Mouse (Mus musculus) embryo, embryonic 11 days (tissue): ENCODE data around the gene Lrba.

Source experiments
- DNase-seq: peaks from one replicate; pipeline ENCODE4 v3.0.0-alpha.2; 2015

Lrba gene

DNA sequence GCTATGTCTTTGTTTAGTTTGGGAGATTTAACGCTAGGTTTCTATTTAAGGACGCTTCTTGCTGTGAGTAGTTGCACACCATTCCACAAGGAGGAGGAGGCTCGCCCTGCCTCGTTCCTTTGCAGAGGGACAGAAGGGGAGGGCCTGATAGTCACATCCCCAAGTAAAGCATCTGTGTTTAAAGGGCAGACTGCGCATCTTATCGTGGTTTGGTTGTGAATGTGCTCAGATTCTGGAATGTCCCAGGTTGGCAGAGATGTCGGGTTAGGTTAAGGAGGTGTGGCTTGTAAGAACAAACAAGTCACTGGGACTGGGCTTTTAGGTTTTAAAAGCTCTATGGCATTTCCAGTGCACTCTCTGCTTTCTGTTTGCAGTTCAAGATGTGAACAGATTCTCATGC lies 464.8 kb downstream of the Lrba start:
- DNase-seq = peak; percentile 36

DNA sequence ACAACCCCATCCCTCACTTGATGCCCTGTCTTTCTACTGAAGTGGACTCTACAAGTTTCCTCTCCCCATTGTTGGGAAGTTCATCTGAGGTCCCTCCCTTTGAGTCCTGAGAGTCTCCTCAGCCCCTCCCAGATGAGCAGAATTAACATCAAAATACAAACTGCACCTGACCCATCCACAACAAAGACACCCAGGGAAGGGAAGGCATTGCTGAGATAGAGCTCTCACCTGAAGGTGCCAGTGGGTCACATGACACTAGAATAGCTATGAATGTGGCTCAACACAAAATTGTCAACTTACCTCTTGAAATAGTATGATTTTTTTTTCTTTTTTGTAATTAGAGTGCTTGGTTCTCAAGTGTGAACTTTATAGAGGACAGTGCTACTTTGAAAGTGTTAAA lies 468.3 kb downstream of the Lrba start:
- no peak for DNase-seq

DNA sequence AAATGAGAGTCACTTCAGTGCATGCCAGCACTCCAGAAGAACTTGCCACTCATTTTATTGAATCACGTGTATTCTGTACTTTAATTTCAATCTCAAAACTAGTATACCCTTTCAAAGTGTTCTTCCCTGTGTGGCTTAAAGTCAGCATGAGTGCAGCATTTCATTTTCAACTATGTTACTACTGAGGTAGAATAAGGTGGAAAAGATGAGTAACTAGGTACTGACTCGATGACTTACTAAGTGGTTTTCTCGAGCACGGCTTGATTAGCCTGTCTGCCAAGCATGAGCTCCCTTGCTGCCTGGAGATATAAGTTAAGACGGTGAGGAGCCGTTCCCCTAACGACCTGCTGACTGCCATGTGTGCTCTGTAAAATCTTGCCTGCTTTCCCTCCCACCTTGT lies 469.1 kb downstream of the Lrba start:
- no peak for DNase-seq

DNA sequence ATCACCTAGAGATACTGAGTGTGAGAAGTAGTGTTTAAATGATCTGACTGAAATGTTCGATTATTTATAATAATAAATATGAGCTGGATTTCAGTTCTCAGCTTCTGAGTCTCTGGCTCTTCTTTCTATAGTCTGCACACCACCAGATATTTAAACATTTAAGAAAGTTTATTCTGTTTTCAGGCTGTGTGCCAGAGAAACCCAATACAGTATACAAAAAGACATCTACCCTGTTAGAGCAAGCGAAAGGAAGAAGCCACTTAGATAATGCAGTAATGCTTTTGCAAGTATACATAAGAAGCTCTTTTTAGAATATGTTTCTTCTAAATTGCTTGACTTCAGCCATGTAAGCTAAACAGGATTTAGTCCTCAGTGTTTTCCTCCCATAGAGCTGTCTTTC lies 474.5 kb downstream of the Lrba start:
- no peak for DNase-seq

DNA sequence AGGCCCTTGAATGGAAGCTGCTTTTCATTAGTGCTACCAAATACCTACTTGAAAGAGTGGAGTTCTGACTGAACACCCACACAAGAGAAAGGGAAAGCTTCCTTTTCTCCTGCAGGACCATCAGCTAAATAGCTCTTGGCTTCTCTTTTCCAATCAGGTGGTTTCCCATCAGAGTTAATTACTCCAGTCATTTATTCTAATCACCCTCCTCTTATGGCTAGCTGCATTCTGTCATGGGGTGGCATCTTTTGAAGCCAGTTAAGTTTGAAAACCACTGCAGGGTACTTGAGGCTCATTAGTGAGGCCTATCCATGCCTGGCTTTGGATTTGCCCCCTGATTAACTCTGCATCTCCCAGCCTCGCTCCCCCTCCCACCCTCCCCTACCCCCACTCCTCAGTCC lies 476.7 kb downstream of the Lrba start:
- peak; percentile 78 for DNase-seq

DNA sequence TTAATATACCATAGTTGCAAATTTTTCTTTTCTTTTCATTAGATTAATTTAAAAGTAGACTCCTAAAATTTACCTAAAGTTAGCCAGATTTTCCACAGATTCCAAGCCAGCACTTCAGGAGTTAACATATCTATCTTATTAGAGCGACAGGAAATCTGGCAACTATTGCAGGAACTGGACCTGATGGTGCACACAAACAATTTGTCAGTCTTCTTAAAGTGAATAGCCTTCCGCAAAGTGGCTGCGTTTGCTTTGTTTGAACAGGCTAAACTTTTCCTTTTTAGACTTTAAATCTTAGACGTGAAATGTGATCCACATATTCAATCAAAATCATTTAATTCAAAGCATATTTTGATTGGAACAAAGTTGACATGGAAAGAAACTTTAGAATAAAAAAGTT lies 485.0 kb downstream of the Lrba start:
- DNase-seq = peak; percentile 51

DNA sequence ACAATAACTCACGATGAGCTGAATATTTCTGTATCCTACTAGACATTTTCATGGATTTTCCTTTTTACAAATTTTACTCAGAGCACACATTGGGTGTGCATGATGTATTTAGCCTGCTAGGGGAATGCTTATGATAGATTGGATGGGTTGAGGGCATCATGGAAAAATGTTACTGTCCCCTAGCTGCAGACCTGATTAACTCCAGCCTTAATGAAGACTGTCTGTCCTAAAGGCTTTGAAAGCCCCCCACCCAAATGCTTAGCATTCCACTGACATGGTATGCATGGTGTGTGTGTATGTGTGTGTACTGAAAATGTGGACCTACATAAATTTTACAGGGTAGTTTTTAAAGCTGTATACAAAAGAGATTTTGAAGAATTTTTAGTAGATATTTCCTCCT lies 487.1 kb downstream of the Lrba start:
- no peak for DNase-seq

DNA sequence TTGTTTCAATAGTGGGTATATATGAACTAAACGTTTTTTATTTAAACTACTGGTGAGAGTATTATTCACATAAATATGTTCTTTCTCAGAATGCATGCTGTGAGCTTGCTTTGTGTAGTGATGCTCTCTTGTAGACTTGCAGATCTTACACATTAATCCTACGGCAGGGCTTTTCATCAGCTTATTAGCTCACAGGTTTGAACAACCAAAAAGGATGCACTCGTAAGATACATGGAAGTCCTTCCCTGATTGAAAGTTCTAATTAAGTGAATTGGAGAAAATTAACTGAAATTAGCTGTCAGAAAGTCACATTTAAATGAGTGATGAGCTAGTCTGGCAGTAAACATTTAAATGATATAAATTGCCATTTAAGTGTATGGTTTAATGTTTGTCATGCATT lies 488.3 kb downstream of the Lrba start:
- DNase-seq = no peak

DNA sequence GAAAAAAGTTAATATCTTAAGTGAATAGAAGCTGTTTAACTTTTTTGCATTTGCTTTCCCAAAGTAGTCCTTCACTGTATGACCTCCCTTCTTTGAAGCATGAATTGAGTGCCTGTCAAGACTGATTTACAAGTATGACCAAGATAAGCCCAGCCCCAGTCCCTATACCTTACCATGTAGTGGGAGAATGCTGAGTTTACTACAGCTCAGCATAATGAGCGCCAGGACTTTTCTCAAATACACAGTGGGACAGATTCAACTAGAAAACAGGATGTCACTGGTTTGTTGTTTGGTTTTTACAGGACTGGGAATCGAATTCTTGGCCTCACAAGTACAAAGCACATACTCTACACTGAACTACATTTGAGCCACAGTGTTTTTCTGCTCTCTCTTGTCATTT lies 490.0 kb downstream of the Lrba start:
- DNase-seq = no peak

DNA sequence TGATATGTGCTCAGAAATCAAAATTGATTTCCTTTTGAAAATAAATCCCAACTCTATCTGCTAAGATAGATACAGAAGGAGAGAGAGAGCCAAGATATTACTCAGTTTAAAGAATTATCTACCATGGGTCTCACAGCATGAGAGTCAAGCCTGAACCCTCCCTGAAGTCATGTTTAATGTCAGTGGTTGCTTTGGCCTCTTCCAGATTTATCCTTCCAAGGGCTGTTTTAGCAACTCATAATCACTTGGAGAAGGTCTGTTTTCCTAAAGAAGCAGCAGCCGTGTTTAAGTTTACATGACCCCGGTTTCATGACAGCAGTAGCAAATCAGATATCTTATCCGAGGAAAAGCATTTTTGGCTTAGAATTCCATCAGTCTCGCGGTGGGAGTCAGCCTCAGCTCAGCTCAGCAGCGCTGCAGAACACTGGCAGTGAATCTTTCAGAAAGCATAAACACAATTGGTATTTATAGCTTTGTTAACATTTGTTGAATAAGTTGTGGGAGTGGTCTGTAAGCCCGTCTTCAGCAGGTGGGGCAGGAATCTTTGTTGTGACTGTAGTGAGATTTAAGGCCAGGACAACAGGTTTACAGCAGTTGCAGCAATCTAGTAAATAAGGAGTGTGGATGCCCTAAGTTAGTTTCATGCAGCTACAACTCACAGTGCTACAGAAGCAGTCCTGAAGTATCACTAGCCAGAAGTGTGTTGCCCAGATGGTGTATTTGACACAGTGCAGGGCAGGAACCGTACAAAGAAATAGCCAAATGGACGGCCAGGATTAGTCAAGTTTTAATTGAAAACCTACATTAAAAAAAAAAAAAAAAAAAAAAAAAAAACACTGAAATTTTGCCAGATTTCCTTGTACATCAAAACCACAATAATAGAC lies 499.2 kb downstream of the Lrba start:
- DNase-seq = peak; percentile 44

DNA sequence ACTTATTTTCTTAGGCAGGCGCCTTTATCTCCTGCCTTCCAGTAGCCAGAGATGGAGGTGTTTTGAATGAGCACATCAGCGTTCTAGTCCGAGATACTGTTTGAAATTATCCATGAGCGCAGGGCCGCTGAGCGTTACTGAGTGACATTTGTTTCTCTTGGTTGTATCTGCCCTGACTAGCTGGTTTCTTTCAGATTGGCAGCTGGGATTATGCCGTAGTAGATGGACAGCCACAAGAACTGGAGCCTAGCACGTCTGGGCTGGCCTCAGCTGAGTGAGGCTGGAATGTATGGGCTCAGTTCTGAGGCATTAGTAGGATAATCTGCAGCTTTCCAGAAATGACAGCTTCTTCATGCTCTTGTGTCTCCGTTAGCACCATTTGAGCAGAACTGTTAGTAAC lies 500.6 kb downstream of the Lrba start:
- no peak for DNase-seq

DNA sequence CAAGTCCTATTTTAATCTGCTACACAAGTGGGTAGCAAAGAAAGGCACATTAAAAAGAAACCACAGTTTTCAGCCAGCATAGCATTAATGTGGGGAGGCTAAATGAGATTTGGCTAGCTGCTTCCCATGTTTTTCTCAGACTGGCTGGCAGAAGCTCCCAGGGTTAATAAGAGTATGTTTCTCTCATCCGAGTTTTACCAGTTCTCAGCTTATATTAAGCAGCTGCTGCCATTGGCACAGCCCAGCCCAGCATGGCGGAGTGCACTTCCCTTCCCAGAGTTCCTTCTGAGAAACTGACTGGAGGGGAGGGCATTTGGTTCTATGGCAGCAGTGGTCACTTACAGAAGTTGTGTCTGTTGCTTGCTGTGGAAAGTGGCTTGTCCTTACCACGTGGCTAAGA lies 514.4 kb downstream of the Lrba start:
- no peak for DNase-seq

DNA sequence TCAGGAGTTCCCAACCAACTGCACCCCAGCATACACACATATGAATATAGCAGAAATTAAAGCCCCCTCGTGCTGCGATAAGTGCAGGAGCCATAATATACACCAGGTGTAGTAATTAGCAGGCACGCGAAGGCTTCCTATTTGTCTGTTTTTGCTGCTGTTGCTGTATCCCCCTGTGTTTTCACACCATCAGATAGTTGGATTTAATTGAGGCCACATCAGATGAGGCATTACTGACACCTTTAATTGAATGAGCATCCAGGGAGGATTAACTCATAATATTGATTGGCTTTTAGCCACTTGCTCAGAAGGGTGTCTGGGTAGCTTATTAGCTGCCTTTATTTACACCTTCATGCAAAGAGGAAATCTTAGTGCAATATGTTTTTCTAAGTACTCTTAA lies 515.3 kb downstream of the Lrba start:
- DNase-seq = no peak

DNA sequence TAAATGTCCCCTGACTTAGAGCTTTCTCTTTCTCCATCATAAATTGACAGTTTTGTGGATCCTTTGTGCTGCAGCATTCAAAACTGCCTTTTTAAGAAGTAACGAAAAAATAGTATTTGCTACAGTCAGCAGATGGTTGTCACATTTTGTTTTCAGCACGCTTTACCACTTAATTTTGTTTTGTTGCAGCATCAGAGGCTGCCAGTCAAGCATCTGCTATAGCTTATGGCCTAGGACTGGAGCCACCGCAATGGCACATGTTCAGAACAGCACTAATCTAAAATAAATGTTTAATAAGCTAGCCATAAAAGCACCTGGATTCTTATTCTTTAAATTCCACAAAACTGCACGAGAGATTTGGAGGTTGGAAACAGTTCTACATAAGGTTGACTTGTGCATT lies 520.9 kb downstream of the Lrba start:
- no peak for DNase-seq

DNA sequence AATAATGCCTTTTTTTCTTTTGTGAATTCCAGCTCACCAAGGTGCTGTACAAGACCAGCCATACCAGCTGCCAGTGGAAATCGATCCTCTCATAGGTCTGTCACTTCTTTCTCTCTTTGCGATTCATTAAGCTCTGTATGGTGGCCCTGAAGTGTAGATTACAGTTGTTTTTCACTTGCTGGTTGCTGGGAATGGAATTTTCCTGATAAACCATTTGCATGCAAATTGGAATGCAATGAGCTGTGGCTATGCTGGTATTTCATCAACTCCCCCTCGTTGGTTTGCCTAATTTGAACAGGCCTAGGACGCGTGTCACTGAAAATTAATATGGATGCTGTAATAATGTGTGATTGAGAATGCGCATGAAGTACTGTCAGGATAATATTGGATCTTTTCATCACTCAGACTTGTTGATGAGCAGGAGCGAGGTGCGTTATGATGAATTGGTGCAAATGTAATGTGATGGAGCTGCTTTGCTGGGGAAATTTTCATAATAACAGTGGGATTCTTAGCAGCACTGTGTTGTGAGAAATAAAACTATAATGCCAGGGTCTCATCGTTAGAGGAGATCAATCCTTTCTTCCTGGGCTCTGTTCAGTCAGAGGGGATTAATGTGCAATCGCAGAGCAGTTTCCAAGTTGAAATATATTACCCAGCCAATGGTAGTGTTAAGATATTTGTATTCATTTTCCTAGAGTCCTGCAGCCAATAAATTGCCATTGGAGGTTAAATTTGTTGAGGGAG lies 521.5 kb downstream of the Lrba start:
- DNase-seq = no peak

DNA sequence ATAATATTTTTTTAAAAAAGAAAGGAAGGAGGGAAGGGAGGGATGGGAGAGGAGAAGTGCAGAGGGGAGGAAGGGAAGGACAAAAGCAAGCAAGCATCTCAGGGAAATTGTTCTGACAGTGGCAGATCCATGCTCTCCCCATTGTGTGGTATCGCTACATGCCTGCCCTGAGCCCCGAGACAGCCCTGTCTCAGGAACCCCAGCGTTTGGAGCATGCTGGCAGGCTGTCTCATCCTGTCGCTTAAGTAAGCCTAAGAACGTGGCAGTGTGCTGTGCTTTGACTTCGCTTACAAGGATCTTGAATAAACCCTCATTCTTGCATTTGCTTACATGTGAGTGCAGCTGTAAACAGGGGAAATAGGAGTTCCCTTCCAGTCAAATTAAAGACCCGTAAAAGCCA lies 526.2 kb downstream of the Lrba start:
- no peak for DNase-seq

DNA sequence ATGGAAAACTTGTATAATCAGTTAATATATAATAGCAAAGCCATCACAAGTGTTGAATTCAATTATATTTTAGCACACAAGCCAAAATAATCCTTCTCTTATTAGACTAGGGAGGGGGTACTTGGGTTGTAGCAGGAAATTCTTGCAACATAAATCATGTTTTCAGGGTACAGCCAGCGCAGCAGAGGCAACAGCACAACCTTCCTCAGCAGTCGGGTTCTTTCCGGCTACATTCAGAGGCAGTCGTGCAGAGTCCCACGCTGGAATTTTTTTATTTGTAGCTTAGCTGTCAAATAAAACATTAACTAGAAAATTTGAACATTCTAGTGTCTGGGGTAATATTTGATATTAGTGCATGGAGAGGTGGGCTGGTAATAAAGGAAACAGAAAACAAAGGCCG lies 529.7 kb downstream of the Lrba start:
- no peak for DNase-seq

DNA sequence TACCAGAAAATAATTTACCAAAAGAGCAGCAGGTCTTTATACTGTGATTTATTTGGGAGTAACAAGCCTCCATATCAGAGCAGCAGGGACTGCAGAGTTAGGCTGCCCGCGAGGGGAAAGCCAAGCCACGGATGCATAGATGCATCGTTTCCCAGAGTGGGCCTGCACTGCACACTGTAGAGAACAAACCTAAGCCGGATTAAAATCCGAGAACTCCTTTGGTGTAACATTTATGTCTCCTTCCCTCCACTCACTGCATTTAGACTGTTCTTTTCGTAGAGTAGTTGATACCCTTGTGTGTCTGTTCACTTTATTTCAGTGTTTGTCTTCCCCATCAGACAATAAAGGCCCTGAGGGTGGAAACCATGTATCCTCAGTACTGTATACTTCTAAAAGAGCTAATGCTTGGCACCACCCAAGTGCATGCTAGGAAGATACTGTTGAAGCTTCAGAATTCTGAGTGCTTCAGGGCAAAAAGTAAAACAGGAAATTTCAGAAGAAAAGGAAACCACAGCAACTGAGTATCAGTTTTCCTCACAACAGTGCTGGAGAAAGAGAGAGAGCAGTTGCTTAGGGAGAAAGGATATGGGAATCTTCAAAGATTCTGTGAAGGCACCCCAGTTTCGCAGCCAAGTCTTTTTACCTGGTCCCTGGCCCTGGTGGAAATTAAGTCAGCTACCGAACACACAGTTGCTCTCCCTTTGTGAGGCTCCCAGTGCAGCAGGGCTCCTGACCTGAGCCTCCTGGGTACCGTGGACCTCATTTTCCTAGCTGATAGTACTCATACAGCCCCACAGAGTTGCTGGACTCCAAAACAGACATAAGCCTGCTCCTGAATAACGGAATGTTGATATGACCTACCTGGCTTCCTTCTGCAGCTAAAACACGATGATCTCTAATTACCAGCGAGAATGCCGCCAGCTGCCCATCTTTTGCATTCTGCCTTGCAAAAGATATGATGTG lies 530.4 kb downstream of the Lrba start:
- no peak for DNase-seq

DNA sequence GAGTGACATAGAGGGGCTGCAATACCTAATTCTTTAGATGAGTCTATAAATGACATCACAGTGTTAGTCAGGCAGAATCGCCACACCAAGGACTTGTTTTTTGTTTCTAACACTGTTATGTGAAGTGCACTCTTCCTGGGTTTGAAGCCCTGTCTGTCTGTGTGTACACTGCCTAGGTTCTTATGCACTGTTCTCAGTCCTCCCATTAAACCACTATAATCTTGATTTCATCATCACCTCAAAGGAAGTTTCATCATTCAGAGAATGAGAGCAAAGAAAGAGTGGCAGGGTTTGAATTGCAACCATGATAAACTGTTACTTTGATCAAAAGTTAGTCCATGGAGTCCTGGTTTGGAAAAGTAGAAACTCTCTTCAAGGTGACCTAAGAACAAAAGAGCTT lies 532.1 kb downstream of the Lrba start:
- DNase-seq = no peak

DNA sequence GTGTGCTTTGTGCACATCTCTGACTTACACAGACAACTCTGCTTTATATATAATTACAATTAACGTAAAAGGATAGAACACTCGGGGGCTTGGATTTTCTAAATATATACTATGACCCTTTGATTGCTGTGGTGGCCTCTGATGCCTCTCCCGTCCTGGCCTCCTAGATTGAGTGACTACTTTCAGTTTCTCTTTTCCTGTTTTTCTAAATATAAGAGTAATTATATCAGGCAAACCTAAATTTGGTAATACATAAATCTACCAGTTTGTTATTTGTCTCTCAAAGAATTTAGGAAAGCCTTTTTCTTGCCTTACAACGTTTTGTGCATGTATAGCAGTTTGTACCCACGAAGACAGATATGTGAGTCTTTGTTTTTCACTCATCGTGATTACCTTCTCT lies 534.2 kb downstream of the Lrba start:
- DNase-seq = no peak

DNA sequence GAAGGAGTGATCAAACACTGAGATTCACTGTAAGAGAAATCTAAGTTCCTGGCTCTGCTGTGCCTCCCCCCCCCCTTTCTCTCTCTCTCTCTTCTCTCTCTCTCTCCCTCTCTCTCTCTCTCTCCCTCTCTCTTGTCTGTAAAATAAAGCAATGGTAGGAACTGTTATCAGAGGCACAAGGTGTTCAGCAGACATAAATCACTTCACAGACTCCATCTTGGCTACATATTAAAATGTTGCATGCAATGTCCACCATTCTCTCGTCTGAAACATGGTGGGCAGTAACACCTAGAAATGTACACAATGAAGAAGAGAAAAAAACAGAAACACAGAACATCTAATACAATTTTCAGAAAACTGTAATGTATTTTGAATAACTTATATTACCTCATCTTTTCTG lies 534.9 kb downstream of the Lrba start:
- no peak for DNase-seq

DNA sequence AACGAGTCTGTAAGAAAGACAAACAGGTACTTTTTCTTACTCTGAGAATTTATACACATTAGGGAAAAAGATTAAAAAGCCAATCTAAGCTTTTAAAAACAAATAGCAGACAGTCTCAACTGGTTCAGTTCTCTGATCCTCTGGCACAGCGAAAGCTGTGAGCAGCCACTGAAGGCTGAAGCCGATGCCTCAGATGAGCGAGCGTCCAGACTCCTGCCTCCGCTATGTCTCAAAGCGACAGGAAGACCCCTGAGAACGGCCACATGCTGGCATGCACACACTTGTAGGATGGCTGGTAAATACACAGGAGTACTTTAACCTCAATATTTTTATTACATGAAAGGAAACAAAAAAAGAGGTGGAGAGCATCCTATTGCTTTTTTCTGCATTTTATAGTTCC lies 535.4 kb downstream of the Lrba start:
- peak; percentile 45 for DNase-seq

DNA sequence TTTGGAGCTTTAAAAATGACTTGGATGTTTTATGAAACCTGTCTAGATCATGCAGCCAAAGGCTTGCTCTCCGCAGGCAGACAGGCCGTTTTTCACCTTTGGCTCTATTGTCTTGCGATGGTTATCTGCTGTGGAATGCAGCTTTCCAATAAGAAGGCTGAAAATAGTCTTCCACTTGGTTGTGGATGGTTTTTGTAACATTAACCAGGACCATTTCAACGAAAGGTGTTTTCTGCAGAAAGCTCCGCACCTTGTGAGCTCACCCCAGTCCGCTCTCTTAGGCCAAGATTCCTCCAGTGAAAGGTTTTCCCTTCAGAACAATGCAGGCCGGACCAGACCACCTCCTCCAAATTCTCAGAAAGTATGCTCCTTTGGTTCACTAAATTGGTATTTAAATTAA lies 536.0 kb downstream of the Lrba start:
- no peak for DNase-seq
